Mouse (Mus musculus) T-cell, adult 2 months (primary cell): Measurements from ENCODE around the gene Smim24.

Source experiments
- DNase-seq: peaks from one replicate; pipeline ENCODE4 v3.0.0; 2022; ENCODE audit warnings: low spot score

Smim24 gene

GRCm38 (mm10) chr10:81435436-81435835 is 42.6 kb downstream of the Smim24 start:
- no peak for DNase-seq

DNA sequence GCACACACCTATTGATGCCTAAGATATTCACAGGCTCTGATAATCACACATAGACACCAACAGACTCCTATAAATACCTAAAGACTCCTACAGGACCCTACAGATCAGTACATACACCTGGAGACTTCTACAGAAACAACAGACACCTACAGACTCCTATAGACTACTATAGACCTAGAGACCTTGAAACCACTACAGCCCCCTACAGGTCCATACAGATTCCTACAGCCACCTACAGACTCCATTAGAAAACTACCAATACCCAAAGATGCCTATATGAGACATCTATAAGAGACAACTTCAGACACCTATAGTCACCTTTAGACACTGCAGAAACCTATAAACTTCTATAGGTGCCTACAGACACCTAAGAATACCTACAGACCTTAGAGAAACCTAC is 48.2 kb downstream of the Smim24 start:
- DNase-seq: no peak
